Comparison of ENCODE assay signal across 8 mouse cellular contexts in genomic region chr2:18872797-18873196, GRCm38 (mm10).
A peak's percentile ranks its signal among the peaks of the same experiment; 100 is the strongest.
DNase-seq lines count a peak whose midpoint lies in the region; ATAC-seq and TF ChIP-seq lines count a peak whose summit lies in the region.

No protein-coding gene starts in this region.

- H3K9ac ChIP-seq in intestine, postnatal 0 days (ENCODE audit: low read depth, low read length): no peak overlapping the region

- H3K27ac ChIP-seq in intestine, postnatal 0 days (ENCODE audit: low read depth, low read length): no peak overlapping the region

- TF ChIP-seq CTCF in intestine, postnatal 0 days (IDR thresholded peaks at IDR 0.05; ENCODE audit: low read depth): peak; percentile 90

- intact Hi-C loops in left cerebral cortex, postnatal 4 days (cut with DNase I): loop anchor here (10.0 kb wide), 1 partner anchor 132 kb away; no protein-coding TSS in a partner anchor

- no peak overlapping the region for H3K4me3 ChIP-seq in intestine, postnatal 0 days (ENCODE audit: low read depth, low read length)

- H3K4me2 ChIP-seq in intestine, postnatal 0 days (replicated peaks; ENCODE audit: low read depth): no peak overlapping the region

- peak; percentile 77 for DNase-seq in A20 (ENCODE audit: low read depth, low spot score)
- DNase-seq in T-cell, adult 2 months (ENCODE audit: low spot score): peak; percentile 75
- peak; percentile 73 to 83 for DNase-seq in cerebellum, postnatal 25 days
- peak; percentile 65 for DNase-seq in gastrocnemius, adult 18-20 months (ENCODE audit: low spot score)
- DNase-seq in left cerebral cortex, postnatal 4 days: peak; percentile 62
- DNase-seq in thymus, postnatal 25 days: peak; percentile 83

- 7% methylated on average over 2 of the region's 2 CpGs for WGBS in intestine, postnatal 0 days

- no peaks in the 10 kb centered on the region for H3K9me3 ChIP-seq in intestine, postnatal 0 days (ENCODE audit: control insufficient read depth)

- H3K4me1 ChIP-seq in intestine, postnatal 0 days (replicated peaks; ENCODE audit: control insufficient read depth, insufficient read depth, low read length): no peaks in the 10 kb centered on the region

- no peaks in the 10 kb centered on the region for H3K36me3 ChIP-seq in intestine, postnatal 0 days (ENCODE audit: control insufficient read depth, insufficient read depth)

- ATAC-seq in intestine, postnatal 0 days: no peak
- peak; percentile 83 for ATAC-seq in neutrophil, adult 5-6 weeks (ENCODE audit: extremely low read depth, insufficient number of reproducible peaks, low FRiP score, poor library complexity, severe bottlenecking)

- H3K27me3 ChIP-seq in intestine, postnatal 0 days (replicated peaks; ENCODE audit: control insufficient read depth, insufficient read depth, low read length): no peaks in the 10 kb centered on the region
